Comparison of ENCODE assay signal across 24 mouse cellular contexts in genomic region chr2:152438963-152439362, GRCm38 (mm10). TPM values are rescaled to one million over a fixed set of nuclear protein-coding genes. Genes with fewer than 3 reads are reported as not detected.
A peak's percentile ranks its signal among the peaks of the same experiment; 100 is the strongest.
DNase-seq lines count a peak whose midpoint lies in the region; ATAC-seq and TF ChIP-seq lines count a peak whose summit lies in the region.
"Had no signal": no experiment of that assay in that cellular context is flagged by ENCODE, and none has a peak within 500 bp of the region (broad histone marks: within the 10 kb centered on the region; RNA-seq: fewer than 3 reads in every experiment).

No protein-coding gene starts in this region.

- no peaks in the 10 kb centered on the region for H3K9me3 ChIP-seq in intestine, postnatal 0 days (ENCODE audit: control insufficient read depth)
- H3K9me3 ChIP-seq in intestine, embryonic 16.5 days (ENCODE audit: control insufficient read depth, low read length), result no peaks in the 10 kb centered on the region
- H3K9me3 ChIP-seq in lung, postnatal 0 days (ENCODE audit: low read length), result no peaks in the 10 kb centered on the region
- no peaks in the 10 kb centered on the region for H3K9me3 ChIP-seq in stomach, postnatal 0 days (ENCODE audit: control insufficient read depth, low read length)
- H3K9me3 ChIP-seq: embryonic facial prominence, embryonic 10.5 days; forebrain, embryonic 15.5 days; G1E; neural tube, embryonic 15.5 days had no signal

- H3K4me3 ChIP-seq in intestine, postnatal 0 days (ENCODE audit: low read depth, low read length), result no peak overlapping the region
- no peak overlapping the region for H3K4me3 ChIP-seq in intestine, embryonic 16.5 days (ENCODE audit: low read length)
- no peak overlapping the region for H3K4me3 ChIP-seq in lung, postnatal 0 days (ENCODE audit: low read depth, low read length)
- H3K4me3 ChIP-seq in stomach, postnatal 0 days (ENCODE audit: low read depth, low read length), result no peak overlapping the region
- H3K4me3 ChIP-seq: embryonic facial prominence, embryonic 10.5 days; erythroblast, embryonic 14.5 days; forebrain, embryonic 15.5 days; neural tube, embryonic 15.5 days had no signal

- 81% methylated on average over 1 of the region's 1 CpGs for WGBS in intestine, postnatal 0 days
- WGBS in intestine, embryonic 16.5 days, result 59% methylated on average over 1 of the region's 1 CpGs
- WGBS in lung, postnatal 0 days, result 59% methylated on average over 1 of the region's 1 CpGs
- 42% methylated on average over 1 of the region's 1 CpGs for WGBS in stomach, postnatal 0 days

- H3K36me3 ChIP-seq in intestine, postnatal 0 days (ENCODE audit: control insufficient read depth, insufficient read depth), result no peaks in the 10 kb centered on the region
- no peaks in the 10 kb centered on the region for H3K36me3 ChIP-seq in intestine, embryonic 16.5 days (ENCODE audit: control insufficient read depth, insufficient read depth, low read length)
- no peaks in the 10 kb centered on the region for H3K36me3 ChIP-seq in lung, postnatal 0 days (ENCODE audit: insufficient read depth, low read length)
- H3K36me3 ChIP-seq in stomach, postnatal 0 days (ENCODE audit: control insufficient read depth, insufficient read depth, low read length), result no peaks in the 10 kb centered on the region
- H3K36me3 ChIP-seq: embryonic facial prominence, embryonic 10.5 days; forebrain, embryonic 15.5 days; neural tube, embryonic 15.5 days had no signal

- no peak overlapping the region for H3K27ac ChIP-seq in intestine, postnatal 0 days (ENCODE audit: low read depth, low read length)
- H3K27ac ChIP-seq in intestine, embryonic 16.5 days (ENCODE audit: low read length), result no peak overlapping the region
- no peak overlapping the region for H3K27ac ChIP-seq in lung, postnatal 0 days (ENCODE audit: low read length)
- no peak overlapping the region for H3K27ac ChIP-seq in stomach, postnatal 0 days (replicated peaks)
- H3K27ac ChIP-seq: embryonic facial prominence, embryonic 10.5 days; forebrain, embryonic 15.5 days; neural tube, embryonic 15.5 days had no signal

- no peak overlapping the region for H3K9ac ChIP-seq in intestine, postnatal 0 days (ENCODE audit: low read depth, low read length)
- H3K9ac ChIP-seq in intestine, embryonic 16.5 days (ENCODE audit: low read depth, low read length), result no peak overlapping the region
- H3K9ac ChIP-seq in lung, postnatal 0 days (replicated peaks; ENCODE audit: low read depth), result no peak overlapping the region
- no peak overlapping the region for H3K9ac ChIP-seq in stomach, postnatal 0 days (ENCODE audit: low read length)
- H3K9ac ChIP-seq: forebrain, embryonic 15.5 days; neural tube, embryonic 15.5 days had no signal

- 0 out of 2 replicates have a peak, but pooled peaks have one; percentile 41 for ATAC-seq in intestine, postnatal 0 days
- no peak for ATAC-seq in intestine, embryonic 16.5 days
- ATAC-seq in lung, postnatal 0 days, result no peak
- peak; percentile 33; the same call in 1 of the 2 replicates for ATAC-seq in stomach, postnatal 0 days (ENCODE audit: low FRiP score, low TSS enrichment)
- ATAC-seq: forebrain, embryonic 15.5 days had no signal

- DNase-seq in lung, postnatal 0 days (ENCODE audit: low spot score), result no peak
- no peak for DNase-seq in lung, postnatal 10 days
- DNase-seq in brain, adult 2 months (ENCODE audit: low read depth, low spot score), result peak; percentile 34
- DNase-seq in stomach, postnatal 0 days (ENCODE audit: low spot score), result no peak
- no peak for DNase-seq in layer of hippocampus, adult 18-20 months (ENCODE audit: low spot score in 2 of 2)
- DNase-seq: adrenal gland, adult 8-10 months; cerebellum, adult 11-12 months; cerebellum, postnatal 36 days; heart, postnatal 4 days; layer of hippocampus, adult 9-11 months; right cerebral cortex, postnatal 25 days had no signal

- H3K4me1 ChIP-seq in intestine, postnatal 0 days (replicated peaks; ENCODE audit: control insufficient read depth, insufficient read depth, low read length), result no peaks in the 10 kb centered on the region
- peaks cover 4% of the 10 kb centered on the region; the same call in 1 of the 2 replicates for H3K4me1 ChIP-seq in intestine, embryonic 16.5 days (ENCODE audit: control insufficient read depth, insufficient read depth, low read length)
- peaks cover 4% of the 10 kb centered on the region; the same call in 1 of the 2 replicates for H3K4me1 ChIP-seq in lung, postnatal 0 days (ENCODE audit: insufficient read depth, low read depth, low read length)
- H3K4me1 ChIP-seq in stomach, postnatal 0 days (replicated peaks; ENCODE audit: control insufficient read depth, insufficient read depth), result no peaks in the 10 kb centered on the region

- no peak for TF ChIP-seq EP300 in lung, postnatal 0 days (IDR thresholded peaks at IDR 0.05)
- no peak for TF ChIP-seq EP300 in stomach, postnatal 0 days (optimal IDR thresholded peaks at IDR 0.05)

- H3K4me2 ChIP-seq in intestine, postnatal 0 days (replicated peaks; ENCODE audit: low read depth), result no peak overlapping the region
- no peak overlapping the region for H3K4me2 ChIP-seq in intestine, embryonic 16.5 days (ENCODE audit: low read depth, low read length)
- H3K4me2 ChIP-seq in lung, postnatal 0 days (replicated peaks; ENCODE audit: low read depth, low read length), result no peak overlapping the region
- H3K4me2 ChIP-seq in stomach, postnatal 0 days (replicated peaks; ENCODE audit: low read depth), result no peak overlapping the region
- H3K4me2 ChIP-seq: forebrain, embryonic 15.5 days; heart, embryonic 11.5 days; midbrain, embryonic 11.5 days; neural tube, embryonic 15.5 days had no signal

- H3K27me3 ChIP-seq in intestine, postnatal 0 days (replicated peaks; ENCODE audit: control insufficient read depth, insufficient read depth, low read length), result no peaks in the 10 kb centered on the region
- no peaks in the 10 kb centered on the region for H3K27me3 ChIP-seq in intestine, embryonic 16.5 days (replicated peaks; ENCODE audit: control insufficient read depth, insufficient read depth, low read length)
- H3K27me3 ChIP-seq in lung, postnatal 0 days (replicated peaks; ENCODE audit: insufficient read depth, low read length), result no peaks in the 10 kb centered on the region
- H3K27me3 ChIP-seq in stomach, postnatal 0 days (ENCODE audit: control insufficient read depth, insufficient read depth, low read length), result no peaks in the 10 kb centered on the region
- H3K27me3 ChIP-seq: forebrain, embryonic 15.5 days; neural tube, embryonic 15.5 days had no signal

- TF ChIP-seq CTCF in intestine, postnatal 0 days (IDR thresholded peaks at IDR 0.05; ENCODE audit: low read depth), result peak; percentile 50
- peak; percentile 50 for TF ChIP-seq CTCF in lung, postnatal 0 days (IDR thresholded peaks at IDR 0.05)
- peak; percentile 64 for TF ChIP-seq CTCF in stomach, postnatal 0 days (IDR thresholded peaks at IDR 0.05; ENCODE audit: low read depth)

RNA-seq across cellular contexts. Expression of gene 6820408C15Rik, which starts 23.6 kb away (rescaled TPM):
- polyA plus RNA-seq in intestine, postnatal 0 days (2015; fragmentation: Nextera tagmentation; extraction: Ambion mirVana), result 0.34 and 0.37 TPM in 2 replicates
- 0.54 and 0.79 TPM in 2 replicates for polyA plus RNA-seq in intestine, embryonic 16.5 days (2015; fragmentation: Nextera tagmentation; extraction: Ambion mirVana)
- 10.7 and 14.6 TPM in 2 replicates for polyA plus RNA-seq in lung, postnatal 0 days (2015; fragmentation: Nextera tagmentation; extraction: Ambion mirVana)
- polyA plus RNA-seq in stomach, postnatal 0 days (2015; fragmentation: Nextera tagmentation; extraction: Ambion mirVana), result 0.38 TPM in 2 replicates
- 1 to 10 TPM; 1.7 to 2.3 TPM for total RNA-seq in layer of hippocampus, adult 18-20 months (2021)
- polyA plus RNA-seq: erythroblast, embryonic 14.5 days had no signal

RNA-seq across cellular contexts. Expression of gene Zcchc3, which starts 24.1 kb away (rescaled TPM):
- polyA plus RNA-seq in intestine, postnatal 0 days (2015; fragmentation: Nextera tagmentation; extraction: Ambion mirVana), result 15.7 and 18.1 TPM in 2 replicates
- 20.7 and 21.2 TPM in 2 replicates for polyA plus RNA-seq in intestine, embryonic 16.5 days (2015; fragmentation: Nextera tagmentation; extraction: Ambion mirVana)
- polyA plus RNA-seq in lung, postnatal 0 days (2015; fragmentation: Nextera tagmentation; extraction: Ambion mirVana), result 17.3 TPM in 2 replicates
- polyA plus RNA-seq in stomach, postnatal 0 days (2015; fragmentation: Nextera tagmentation; extraction: Ambion mirVana), result 14.8 and 15.6 TPM in 2 replicates
- 10 to 100 TPM; 10.2 to 10.6 TPM for total RNA-seq in layer of hippocampus, adult 18-20 months (2021)

RNA-seq across cellular contexts. Expression of gene Defb23, which starts 25.5 kb away (rescaled TPM):
- polyA plus RNA-seq in intestine, postnatal 0 days (2015; fragmentation: Nextera tagmentation; extraction: Ambion mirVana), result not detected in 2 replicates
- polyA plus RNA-seq in intestine, embryonic 16.5 days (2015; fragmentation: Nextera tagmentation; extraction: Ambion mirVana), result not detected in 2 replicates
- not detected in 2 replicates for polyA plus RNA-seq in lung, postnatal 0 days (2015; fragmentation: Nextera tagmentation; extraction: Ambion mirVana)
- polyA plus RNA-seq in stomach, postnatal 0 days (2015; fragmentation: Nextera tagmentation; extraction: Ambion mirVana), result not detected in 2 replicates
- not detected for total RNA-seq in layer of hippocampus, adult 18-20 months (2021)
- total RNA-seq: adrenal gland, adult 8-10 months; G1E; gastrocnemius, postnatal 4 days; heart, postnatal 4 days; left cerebral cortex, postnatal 14 days had no signal
- polyA plus RNA-seq: embryonic facial prominence, embryonic 10.5 days; erythroblast, embryonic 14.5 days; forebrain, embryonic 15.5 days; G1E; heart, embryonic 11.5 days; kidney, embryonic 16.5 days; limb, embryonic 14.5 days; midbrain, embryonic 11.5 days; neural tube, embryonic 15.5 days had no signal

RNA-seq across cellular contexts. Expression of gene Defb20, which starts 37.9 kb away (rescaled TPM):
- polyA plus RNA-seq in intestine, postnatal 0 days (2015; fragmentation: Nextera tagmentation; extraction: Ambion mirVana), result not detected in 2 replicates
- polyA plus RNA-seq in intestine, embryonic 16.5 days (2015; fragmentation: Nextera tagmentation; extraction: Ambion mirVana), result not detected in 2 replicates
- not detected in 2 replicates for polyA plus RNA-seq in lung, postnatal 0 days (2015; fragmentation: Nextera tagmentation; extraction: Ambion mirVana)
- not detected in 2 replicates for polyA plus RNA-seq in stomach, postnatal 0 days (2015; fragmentation: Nextera tagmentation; extraction: Ambion mirVana)
- not detected for total RNA-seq in layer of hippocampus, adult 18-20 months (2021)
- total RNA-seq: adrenal gland, adult 8-10 months; gastrocnemius, postnatal 4 days; heart, postnatal 4 days; left cerebral cortex, postnatal 14 days had no signal
- polyA plus RNA-seq: embryonic facial prominence, embryonic 10.5 days; erythroblast, embryonic 14.5 days; forebrain, embryonic 15.5 days; G1E; heart, embryonic 11.5 days; kidney, embryonic 16.5 days; limb, embryonic 14.5 days; midbrain, embryonic 11.5 days; neural tube, embryonic 15.5 days had no signal

RNA-seq across cellular contexts. Expression of gene Sox12, which starts 41.1 kb away (rescaled TPM):
- polyA plus RNA-seq in intestine, postnatal 0 days (2015; fragmentation: Nextera tagmentation; extraction: Ambion mirVana), result 2.8 and 3.1 TPM in 2 replicates
- polyA plus RNA-seq in intestine, embryonic 16.5 days (2015; fragmentation: Nextera tagmentation; extraction: Ambion mirVana), result 3.5 and 3.6 TPM in 2 replicates
- 3.5 and 3.9 TPM in 2 replicates for polyA plus RNA-seq in lung, postnatal 0 days (2015; fragmentation: Nextera tagmentation; extraction: Ambion mirVana)
- polyA plus RNA-seq in stomach, postnatal 0 days (2015; fragmentation: Nextera tagmentation; extraction: Ambion mirVana), result 2.7 and 3.0 TPM in 2 replicates
- 10 to 100 TPM; 15.0 to 15.6 TPM for total RNA-seq in layer of hippocampus, adult 18-20 months (2021)

Comparison
In these comparisons a context has a peak if more than half of its experiments do, and no peak if none do; other contexts are left out.
1. ATAC-seq: peak in intestine, postnatal 0 days (single experiment) and stomach, postnatal 0 days (single experiment); none in intestine, embryonic 16.5 days (single experiment) and lung, postnatal 0 days (single experiment).
2. Peak in every context shown above with its lines, with median percentiles within 50 percentile points of each other: CTCF ChIP-seq.